Mouse (Mus musculus) heart, postnatal 0 days (tissue): Measurements from ENCODE around the gene Naaladl2.

Source experiments
- CTCF ChIP-seq: IDR thresholded peaks from 2 replicates; pipeline ENCODE4 v1.5.1; 2016; ENCODE audit warnings: antibody characterized with exemption, control low read depth, low read depth
- EP300 ChIP-seq: IDR thresholded peaks from 2 replicates; pipeline ENCODE4 v1.6.1; 2016; ENCODE audit warnings: antibody characterized with exemption, low read depth

- TF ChIP-seq CTCF (no peak), EP300 (no peak)
Measured at GRCm38 (mm10) chr3:24113360-24113759, 1030.7 kb downstream of the Naaladl2 start.
